Mouse (Mus musculus): Measurements from ENCODE around the gene Rab3gap1.

DNA sequence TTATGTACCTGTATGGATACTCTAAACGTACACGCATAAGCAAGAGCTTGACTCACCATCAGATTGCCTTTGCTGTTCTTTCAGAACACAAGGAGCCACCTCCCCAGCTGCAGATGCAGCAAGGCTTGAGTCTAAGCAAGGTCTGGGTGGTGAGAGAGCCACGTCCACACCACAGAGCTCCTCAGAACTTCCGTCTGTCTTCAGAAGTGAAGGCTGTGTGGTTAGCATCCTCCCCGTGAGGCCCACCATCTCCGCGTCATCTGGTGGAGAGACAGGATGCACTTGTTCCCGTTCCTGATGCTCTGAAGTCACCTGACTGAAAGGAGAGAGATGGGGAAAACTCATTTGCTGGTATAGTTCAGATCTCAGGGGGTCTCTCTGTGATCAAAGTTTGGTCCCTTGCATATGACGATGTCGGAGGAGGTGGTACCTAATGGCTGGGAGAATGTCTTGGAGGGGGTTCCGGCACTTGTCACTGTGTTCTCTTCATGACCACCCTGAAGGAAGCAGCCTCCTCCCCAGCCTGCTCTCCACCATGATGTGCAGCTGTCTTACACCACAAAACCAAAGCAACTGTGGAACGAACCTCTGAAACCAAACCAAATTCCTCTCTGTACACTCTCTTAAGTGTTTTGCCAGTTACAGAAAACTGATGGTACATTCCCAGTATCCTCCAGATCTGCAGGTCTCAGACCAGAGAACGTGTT is 38.2 kb upstream of the Rab3gap1 start:
- TF ChIP-seq CTCF (IDR thresholded peaks at IDR 0.05; ENCODE audit: low read depth, low read length), result no peak
- no peak for TF ChIP-seq POLR2A (IDR thresholded peaks at IDR 0.05; ENCODE audit: borderline replicate concordance, low read depth, low read length)

Data from bone marrow macrophage, adult 2 months (primary cell).